Mouse (Mus musculus): ENCODE data around the gene Gm27235.
"Not testable (repeated sequence)": the region's sequence is repeated elsewhere in the genome, so short reads cannot be mapped to it uniquely, and the experiment has no call there.

Gm27235 gene

GRCm38 (mm10) chr9:35790001-35790400, at the start of gene Gm27235, which contains the start of gene D730048I06Rik:
Gm27235 (minus strand) TSS chr9:35790101.
D730048I06Rik (minus strand) TSS chr9:35790112.
- no peak for DNase-seq (ENCODE audit: low spot score in 2 of 2)

DNA sequence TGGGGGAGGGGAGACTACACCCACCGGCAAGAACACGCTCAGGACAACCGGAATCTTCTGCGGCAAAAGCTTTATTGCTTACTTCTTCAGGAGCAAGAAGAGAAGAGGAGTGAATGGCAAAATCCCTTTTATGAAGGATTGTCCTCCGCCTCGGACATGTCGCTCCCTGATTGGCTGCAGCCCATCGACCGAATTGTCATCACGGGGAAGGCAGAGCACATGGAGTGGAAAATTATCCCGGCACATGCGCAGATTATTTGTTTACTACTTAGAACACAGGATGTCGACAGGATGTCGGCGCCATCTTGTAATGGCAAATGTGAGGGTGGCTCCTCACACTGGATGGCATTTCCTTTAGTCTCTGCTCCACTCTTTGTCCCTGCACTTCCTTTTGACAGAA, 28.0 kb upstream of the Gm27235 start:
- not testable (repeated sequence) for DNase-seq (ENCODE audit: low spot score in 2 of 2)

DNA sequence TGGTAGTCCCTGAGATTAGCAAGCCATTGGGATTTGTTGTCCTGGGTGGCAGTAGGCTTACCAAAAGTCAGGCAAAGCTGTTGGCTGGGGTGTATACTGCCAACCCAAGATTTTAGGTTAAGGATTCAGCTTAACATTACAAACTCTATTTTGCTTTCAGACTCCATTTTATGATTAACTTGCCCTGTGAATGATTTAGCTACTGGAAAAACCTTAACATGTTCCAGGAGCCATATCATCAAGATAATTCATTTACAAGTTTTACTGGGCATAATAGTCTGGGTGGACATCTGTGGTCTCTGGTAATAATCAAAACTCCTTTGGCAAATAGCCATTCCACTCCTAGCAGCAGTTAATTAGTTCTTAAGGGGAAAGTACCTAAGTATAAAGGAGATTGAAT, 8.2 kb upstream of the Gm27235 start:
- no peak for DNase-seq (ENCODE audit: low spot score in 2 of 2)

DNA sequence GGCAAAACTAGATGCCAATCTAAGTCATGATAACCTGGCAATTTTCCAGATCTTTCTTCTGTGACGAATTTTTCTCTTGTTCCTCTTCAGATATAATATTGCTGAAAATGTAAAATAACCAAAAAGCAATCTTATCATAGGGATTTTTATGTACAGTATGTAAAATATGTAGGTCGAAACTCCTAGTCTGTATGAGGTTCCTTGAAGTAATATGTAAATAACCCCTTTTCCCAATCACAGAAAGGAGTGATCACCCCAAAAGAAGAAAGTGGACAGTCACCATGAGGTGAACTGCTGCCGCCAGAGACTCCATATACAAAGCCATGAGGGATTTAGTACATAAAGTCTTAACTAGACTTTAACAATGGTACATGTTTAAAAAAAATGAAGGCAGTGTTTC, 11.9 kb downstream of the Gm27235 start, which contains the start of gene Gm17727:
Gene Gm17727 (minus strand): TSS at position 101 of the 400 bp plus-strand sequence.
- DNase-seq (ENCODE audit: low spot score in 2 of 2): no peak

- DNase-seq (ENCODE audit: low spot score in 2 of 2): no peak
Observed at GRCm38 (mm10) chr9:35756843-35757242, 33.1 kb downstream of the Gm27235 start.

DNA sequence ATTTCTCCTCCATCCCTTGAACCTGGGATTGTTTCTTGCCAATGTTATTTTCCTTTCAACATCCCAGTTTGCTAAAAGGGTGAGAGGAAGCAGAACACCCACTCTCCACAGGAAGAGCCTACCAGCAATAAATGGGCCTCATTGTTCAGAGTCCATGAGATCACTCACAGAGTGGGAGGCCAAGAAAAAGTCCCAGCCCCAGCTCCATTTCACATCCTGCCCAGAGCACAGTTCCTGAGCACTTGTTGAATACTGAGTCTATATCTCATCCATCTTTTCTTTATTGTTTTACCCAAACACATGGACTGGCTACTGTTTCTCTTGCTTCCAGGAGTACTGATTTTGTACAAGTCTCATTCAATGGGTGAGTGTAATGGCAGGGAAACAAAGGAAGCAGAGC, 49.2 kb downstream of the Gm27235 start, which contains the start of gene Gm17677:
Gene Gm17677 (plus strand): TSS at position 301 of the 400 bp plus-strand sequence.
- no peak for DNase-seq (ENCODE audit: low spot score in 2 of 2)
